Mouse (Mus musculus) myocyte (in vitro differentiated cells): ENCODE results near the gene Aida. TPM values are rescaled to one million over a fixed set of nuclear protein-coding genes. Genes with fewer than 3 reads are reported as not detected.
"Not testable (repeated sequence)": the region's sequence is repeated elsewhere in the genome, so short reads cannot be mapped to it uniquely, and the experiment has no call there.

ENCODE experiments used
- H3K27me3 ChIP-seq: one replicate; pipeline ENCODE4 v1.6.1; 2011; ENCODE audit not compliant: control insufficient read depth, insufficient read depth, insufficient read length
- H3K36me3 ChIP-seq: one replicate; pipeline ENCODE4 v1.6.1; 2011; ENCODE audit not compliant: control insufficient read depth, insufficient read depth
- H3K4me2 ChIP-seq: one replicate; pipeline ENCODE4 v1.6.1; 2011; ENCODE audit warnings: low read depth, control low read depth
- H3K4me3 ChIP-seq: one replicate; pipeline ENCODE4 v1.5.1; 2011; ENCODE audit warnings: mild to moderate bottlenecking, control low read depth, moderate library complexity
- H3K79me2 ChIP-seq: one replicate; pipeline ENCODE4 v1.6.1; 2011; ENCODE audit not compliant: control insufficient read depth, insufficient read depth
- H3ac ChIP-seq: one replicate; pipeline ENCODE4 v1.6.1; 2011; ENCODE audit not compliant: control insufficient read depth, insufficient read length
- CEBPB ChIP-seq: IDR thresholded peaks from 2 replicates; pipeline ENCODE4 v1.6.1; 2011; ENCODE audit warnings: mild to moderate bottlenecking, moderate library complexity; ENCODE audit not compliant: poor library complexity, insufficient read depth, severe bottlenecking
- E2F4 ChIP-seq: IDR thresholded peaks from one replicate; pipeline ENCODE4 v1.6.1; 2011; ENCODE audit warnings: mild to moderate bottlenecking, control low read depth, moderate library complexity; ENCODE audit not compliant: insufficient read depth
- MAX ChIP-seq: IDR thresholded peaks from one replicate; pipeline ENCODE4 v1.6.1; 2011; ENCODE audit warnings: low read depth, mild to moderate bottlenecking, control low read depth
- MYOD1 ChIP-seq, 3 experiments: IDR thresholded peaks; one replicate each; pipeline ENCODE4 v1.6.1; 2011; ENCODE audit warnings: control low read depth in 2 of 3, low read depth in 2 of 3, mild to moderate bottlenecking in 2 of 3, moderate library complexity in 1 of 3; ENCODE audit not compliant: insufficient read length in 2 of 3, control insufficient read depth in 1 of 3
- MYOG ChIP-seq, 3 experiments: IDR thresholded peaks; one replicate each; pipeline ENCODE4 v1.6.1; 2011; ENCODE audit warnings: control low read depth in 2 of 3, low read depth in 2 of 3, mild to moderate bottlenecking in 2 of 3; ENCODE audit not compliant: insufficient read length in 2 of 3, control insufficient read depth in 1 of 3, insufficient read depth in 1 of 3
- POLR2A ChIP-seq: IDR thresholded peaks from one replicate; pipeline ENCODE4 v1.6.1; 2011; ENCODE audit warnings: low read depth, mild to moderate bottlenecking, control low read depth, moderate library complexity; ENCODE audit not compliant: insufficient read length
- POLR2AphosphoS2 ChIP-seq: IDR thresholded peaks from one replicate; pipeline ENCODE4 v1.6.1; 2011; ENCODE audit warnings: low read depth, control low read depth; ENCODE audit not compliant: insufficient read length
- REST ChIP-seq: IDR thresholded peaks from one replicate; pipeline ENCODE4 v1.6.1; 2011; ENCODE audit warnings: mild to moderate bottlenecking, control low read depth, moderate library complexity; ENCODE audit not compliant: insufficient read depth, insufficient read length
- SRF ChIP-seq: IDR thresholded peaks from one replicate; pipeline ENCODE4 v1.6.1; 2011; ENCODE audit warnings: low read depth; ENCODE audit not compliant: control insufficient read depth, insufficient read length
- TCF12 ChIP-seq: IDR thresholded peaks from one replicate; pipeline ENCODE4 v1.6.1; 2011; ENCODE audit warnings: mild to moderate bottlenecking, control low read depth; ENCODE audit not compliant: poor library complexity, insufficient read depth, severe bottlenecking
- TCF3 ChIP-seq: IDR thresholded peaks from one replicate; pipeline ENCODE4 v1.6.1; 2011; ENCODE audit warnings: low read depth, control low read depth; ENCODE audit not compliant: insufficient read length
- USF1 ChIP-seq: IDR thresholded peaks from one replicate; pipeline ENCODE4 v1.6.1; 2011; ENCODE audit warnings: low read depth, mild to moderate bottlenecking, control low read depth, moderate library complexity
- polyA plus RNA-seq: library from polyadenylated mRNA; unstranded; fragments of >200 nt; fragmentation: generic; extraction: Trizol; gene quantifications from one replicate; pipeline ENCODE4 v1.2.1, GENCODE M21; 2012; ENCODE audit warnings: missing spikeins

The Aida gene
- polyA plus RNA-seq, 1 experiment: 28.3 TPM

DNA sequence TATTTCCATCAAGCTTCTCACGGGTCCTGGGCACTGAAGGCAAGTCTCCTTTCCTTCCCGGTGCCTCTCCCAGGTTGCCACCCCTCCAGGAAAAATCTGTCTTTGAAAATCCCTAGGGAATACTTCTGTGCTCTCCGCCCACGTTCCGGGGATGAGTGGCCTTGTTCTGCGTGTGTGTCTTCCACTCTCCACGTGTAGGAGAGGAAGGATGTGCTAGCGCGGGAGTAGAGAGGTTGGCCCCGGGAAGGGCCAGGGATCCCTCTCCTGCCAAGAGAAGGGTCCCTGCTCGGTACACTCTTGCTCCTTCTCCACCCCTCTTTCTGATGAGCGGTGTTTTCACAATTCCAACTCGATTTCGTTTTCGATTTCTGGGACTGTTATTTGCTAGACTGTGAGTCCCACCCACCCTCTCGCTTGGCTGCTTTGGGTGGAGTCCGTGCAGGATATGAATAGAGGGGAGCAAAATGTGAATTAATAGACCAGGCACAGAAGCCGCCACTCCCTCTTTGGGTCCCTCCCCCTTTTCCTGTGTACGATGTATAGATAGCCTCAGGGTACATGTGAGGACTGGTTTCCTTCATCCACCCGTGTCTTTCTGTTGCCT is 1.6 kb downstream of the Aida start:
- Histone ChIP-seq H3K4me2 (peak overlapping the region; percentile 61), H3K36me3 (peaks cover 7% of the 10 kb centered on the region), H3K27me3 (no peaks in the 10 kb centered on the region), H3K79me2 (peaks cover 38% of the 10 kb centered on the region), H3ac (peak overlapping the region; percentile 26), H3K4me3 (peak overlapping the region; percentile 40)
- TF ChIP-seq MYOD1 (IDR thresholded peaks at IDR 0.05; ENCODE audit: control insufficient read depth in 1 of 3, insufficient read length in 2 of 3, low read depth in 2 of 3): no peak
- peak; percentile 19 for TF ChIP-seq POLR2A

DNA sequence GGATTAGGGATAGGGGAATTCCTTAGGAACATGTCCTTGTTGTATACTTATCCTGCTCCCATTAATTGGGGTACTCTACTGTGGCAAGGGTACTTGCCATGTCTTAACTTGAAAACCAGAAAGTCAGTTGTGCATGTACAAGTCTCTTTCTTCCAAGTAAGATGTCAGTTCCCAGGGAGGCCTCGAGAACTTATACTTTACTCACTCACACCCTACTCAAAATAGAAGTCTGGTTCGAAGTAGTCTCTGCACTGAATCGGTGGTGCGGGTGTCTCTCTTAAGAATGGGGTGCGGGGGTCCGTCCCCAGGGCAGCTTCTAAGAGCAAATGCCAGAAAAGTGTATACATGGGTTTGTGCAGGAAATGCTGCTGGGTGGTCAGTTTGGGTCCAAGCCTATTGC is 2.8 kb downstream of the Aida start:
- Histone ChIP-seq H3K4me2 (no peak overlapping the region), H3K27me3 (no peaks in the 10 kb centered on the region), H3K79me2 (peaks cover 28% of the 10 kb centered on the region), H3K4me3 (no peak overlapping the region), H3ac (no peak overlapping the region), H3K36me3 (no peaks in the 10 kb centered on the region)
- TF ChIP-seq TCF3 (no peak), POLR2A (no peak), SRF (no peak), MYOG (IDR thresholded peaks at IDR 0.05; ENCODE audit: control insufficient read depth in 1 of 3, insufficient read depth in 1 of 3, insufficient read length in 2 of 3, low read depth in 2 of 3) (no peak), TCF12 (no peak), USF1 (no peak), REST (no peak), MYOD1 (IDR thresholded peaks at IDR 0.05; ENCODE audit: control insufficient read depth in 1 of 3, insufficient read length in 2 of 3, low read depth in 2 of 3) (no peak), CEBPB (no peak), POLR2AphosphoS2 (no peak), MAX (no peak), E2F4 (no peak)

DNA sequence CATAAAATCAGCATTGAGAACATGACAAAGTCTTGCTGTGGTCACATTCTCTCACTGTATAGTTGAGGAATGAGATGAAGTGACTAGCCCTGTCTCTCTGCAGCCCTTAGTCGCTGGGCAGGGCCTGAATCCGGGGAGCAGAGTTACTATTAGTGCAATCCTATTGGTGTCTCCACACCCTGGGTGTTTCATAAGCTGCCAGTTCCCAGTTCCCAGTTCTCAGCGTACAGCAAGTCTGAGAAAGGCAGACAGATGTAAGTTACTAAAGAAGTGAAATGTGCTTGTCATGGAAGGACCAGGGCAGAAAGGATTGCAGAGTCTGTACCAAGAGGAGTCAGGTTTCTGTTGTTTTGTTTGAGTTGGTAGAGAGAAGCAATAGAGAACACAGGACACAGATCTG is 11.2 kb downstream of the Aida start:
- Histone ChIP-seq H3K79me2 (peaks cover 5% of the 10 kb centered on the region), H3K4me3 (no peak overlapping the region), H3K4me2 (peak overlapping the region; percentile 31), H3ac (no peak overlapping the region), H3K27me3 (no peaks in the 10 kb centered on the region), H3K36me3 (peaks cover 5% of the 10 kb centered on the region)
- TF ChIP-seq CEBPB (no peak), REST (no peak), TCF12 (no peak), USF1 (no peak), POLR2A (no peak), MYOG (IDR thresholded peaks at IDR 0.05; ENCODE audit: control insufficient read depth in 1 of 3, insufficient read depth in 1 of 3, insufficient read length in 2 of 3, low read depth in 2 of 3) (no peak), TCF3 (no peak), E2F4 (no peak), MYOD1 (IDR thresholded peaks at IDR 0.05; ENCODE audit: control insufficient read depth in 1 of 3, insufficient read length in 2 of 3, low read depth in 2 of 3) (no peak)

DNA sequence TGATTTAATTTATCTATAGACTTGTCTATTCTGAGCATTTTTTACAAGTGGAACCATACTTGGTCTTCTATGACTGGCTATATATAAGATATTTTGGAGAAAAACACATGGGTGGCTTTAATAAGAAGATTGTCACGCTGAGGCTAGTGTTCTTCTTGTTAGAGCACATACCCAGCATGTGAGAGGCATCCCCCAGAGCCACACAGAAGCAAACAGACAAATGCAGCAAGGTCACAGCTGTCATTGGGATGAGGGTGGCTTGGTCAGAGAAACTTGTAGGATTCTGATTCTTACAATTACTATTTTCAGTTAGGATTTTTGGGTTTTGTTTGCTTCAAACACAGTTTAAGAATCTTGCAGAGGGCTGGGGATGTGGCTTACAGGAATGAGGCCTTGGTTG is 12.1 kb downstream of the Aida start:
- Histone ChIP-seq H3ac (no peak overlapping the region), H3K36me3 (peaks cover 14% of the 10 kb centered on the region), H3K4me3 (no peak overlapping the region), H3K79me2 (peaks cover 5% of the 10 kb centered on the region), H3K27me3 (no peaks in the 10 kb centered on the region), H3K4me2 (peak overlapping the region; percentile 9)
- peak in 2 of 3 experiments; percentile 45 to 50 for TF ChIP-seq MYOD1 (IDR thresholded peaks at IDR 0.05; ENCODE audit: control insufficient read depth in 1 of 3, insufficient read length in 2 of 3, low read depth in 2 of 3)
- TF ChIP-seq MYOG (IDR thresholded peaks at IDR 0.05; ENCODE audit: control insufficient read depth in 1 of 3, insufficient read depth in 1 of 3, insufficient read length in 2 of 3, low read depth in 2 of 3): peak in 2 of 3 experiments; percentile 49 to 65
- no peak for TF ChIP-seq MAX

DNA sequence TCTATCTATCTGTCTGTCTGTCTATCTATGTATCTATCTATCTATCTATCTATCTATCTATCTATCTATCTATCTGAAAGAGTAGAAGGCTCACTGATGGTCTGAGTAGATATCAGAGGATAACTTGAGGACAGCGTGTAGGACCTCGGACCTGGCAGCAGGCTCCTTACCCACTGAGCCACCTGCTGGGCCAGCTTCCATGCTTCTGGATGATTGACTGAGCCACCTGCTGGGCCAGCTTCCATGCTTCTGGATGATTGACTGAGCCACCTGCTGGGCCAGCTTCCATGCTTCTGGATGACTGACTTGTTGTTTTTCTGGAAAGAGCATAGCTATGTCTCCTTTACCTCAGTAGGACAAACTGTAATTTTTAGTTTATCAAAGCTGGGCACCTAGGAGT is 13.2 kb downstream of the Aida start:
- H3K36me3 ChIP-seq: peaks cover 24% of the 10 kb centered on the region
- H3K4me3 ChIP-seq, H3K79me2 ChIP-seq, H3K4me2 ChIP-seq, H3ac ChIP-seq, H3K27me3 ChIP-seq: not testable (repeated sequence)
- TF ChIP-seq MYOD1 (IDR thresholded peaks at IDR 0.05; ENCODE audit: control insufficient read depth in 1 of 3, insufficient read length in 2 of 3, low read depth in 2 of 3): peak; percentile 97 to 99 (median 98)
- TF ChIP-seq TCF3: peak; percentile 66
- peak; percentile 59 to 83 (median 65) for TF ChIP-seq MYOG (IDR thresholded peaks at IDR 0.05; ENCODE audit: control insufficient read depth in 1 of 3, insufficient read depth in 1 of 3, insufficient read length in 2 of 3, low read depth in 2 of 3)
- TF ChIP-seq TCF12: peak; percentile 78
